Comparison of ENCODE assay signal across 17 mouse cellular contexts in the genomic region with DNA sequence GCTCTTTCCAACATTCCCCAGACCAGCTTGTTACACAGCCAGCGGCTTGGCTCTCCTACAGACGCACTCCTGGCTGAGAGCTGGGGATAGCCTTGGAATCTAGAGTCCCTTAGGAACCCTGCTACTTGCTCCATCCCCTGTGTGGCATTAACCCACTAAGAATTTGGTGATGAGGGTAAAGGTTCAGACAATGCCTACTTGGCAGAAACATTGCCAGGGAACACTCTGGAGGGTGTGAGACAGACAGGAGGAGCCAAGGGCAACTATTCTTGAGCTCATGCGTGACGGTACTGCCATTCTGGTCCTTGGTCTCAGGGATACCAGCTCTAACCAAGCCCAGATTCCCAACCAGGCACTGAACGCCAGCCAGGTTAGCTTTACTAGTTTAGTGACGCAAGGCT. TPM values are rescaled to one million over a fixed set of nuclear protein-coding genes. Genes with fewer than 3 reads are reported as not detected.
DNase-seq lines count a peak whose midpoint lies in the region; ATAC-seq lines count a peak whose summit lies in the region.
"Had no signal": no experiment of that assay in that cellular context is flagged by ENCODE, and none has a peak within 500 bp of the region (broad histone marks: within the 10 kb centered on the region; RNA-seq: fewer than 3 reads in every experiment).

No protein-coding gene starts in this region.

- ATAC-seq in kidney, embryonic 14.5 days (ENCODE audit: low FRiP score, low TSS enrichment) = no peak
- ATAC-seq: forebrain, embryonic 15.5 days; inflammation-experienced regulatory T-cells, adult 6 months had no signal

- no peaks in the 10 kb centered on the region for H3K9me3 ChIP-seq in kidney, embryonic 14.5 days (ENCODE audit: control insufficient read depth, low read length)
- no peaks in the 10 kb centered on the region for H3K9me3 ChIP-seq in embryonic facial prominence, embryonic 10.5 days
- H3K9me3 ChIP-seq: forebrain, embryonic 15.5 days; heart, embryonic 13.5 days; limb, embryonic 15.5 days; midbrain, embryonic 12.5 days had no signal

- H3K9ac ChIP-seq in kidney, embryonic 14.5 days (ENCODE audit: low read depth, low read length) = no peak overlapping the region
- H3K9ac ChIP-seq: forebrain, embryonic 15.5 days; heart, embryonic 13.5 days; limb, embryonic 15.5 days; midbrain, embryonic 12.5 days had no signal

- no peaks in the 10 kb centered on the region for H3K27me3 ChIP-seq in kidney, embryonic 14.5 days (ENCODE audit: control insufficient read depth, insufficient read depth, low read length)
- no peaks in the 10 kb centered on the region for H3K27me3 ChIP-seq in embryonic facial prominence, embryonic 10.5 days (replicated peaks; ENCODE audit: low read depth, poor library complexity, severe bottlenecking)
- H3K27me3 ChIP-seq: forebrain, embryonic 15.5 days; heart, embryonic 13.5 days; limb, embryonic 15.5 days; midbrain, embryonic 12.5 days had no signal

- peaks cover 43% of the 10 kb centered on the region for H3K36me3 ChIP-seq in kidney, embryonic 14.5 days (ENCODE audit: control insufficient read depth, insufficient read depth, low read length)
- H3K36me3 ChIP-seq in embryonic facial prominence, embryonic 10.5 days (replicated peaks) = peaks cover 54% of the 10 kb centered on the region

- 97% methylated on average over 6 of the region's 6 CpGs for WGBS in kidney, embryonic 14.5 days
- WGBS in embryonic facial prominence, embryonic 10.5 days = 95% methylated on average over 6 of the region's 6 CpGs

- no peak overlapping the region for H3K27ac ChIP-seq in kidney, embryonic 14.5 days (ENCODE audit: low read depth, low read length)
- H3K27ac ChIP-seq in embryonic facial prominence, embryonic 10.5 days (replicated peaks) = no peak overlapping the region
- H3K27ac ChIP-seq: forebrain, embryonic 15.5 days; heart, embryonic 13.5 days; limb, embryonic 15.5 days; midbrain, embryonic 12.5 days had no signal

- H3K4me3 ChIP-seq in kidney, embryonic 14.5 days (ENCODE audit: low read length) = no peak overlapping the region
- no peak overlapping the region for H3K4me3 ChIP-seq in embryonic facial prominence, embryonic 10.5 days
- H3K4me3 ChIP-seq: forebrain, embryonic 15.5 days; heart, embryonic 13.5 days; limb, embryonic 15.5 days; midbrain, embryonic 12.5 days had no signal

- DNase-seq in adrenal gland, postnatal 14 days = peak; percentile 59
- no peak for DNase-seq in adrenal gland, adult 18-20 months (ENCODE audit: low spot score in 2 of 2)
- peak; percentile 89 for DNase-seq in kidney, adult 11 months
- DNase-seq in adipocyte (ENCODE audit: low spot score) = peak; percentile 52
- DNase-seq in kidney, postnatal 10 days = peak; percentile 48
- DNase-seq in embryonic facial prominence, embryonic 10.5 days (ENCODE audit: low spot score) = no peak
- no peak for DNase-seq in layer of hippocampus, adult 11-12 months (ENCODE audit: low spot score)
- DNase-seq: cerebellum, adult 9-11 months; layer of hippocampus, adult 9-11 months; lung, postnatal 4 days; thymus, postnatal 25 days had no signal

- H3K4me1 ChIP-seq in kidney, embryonic 14.5 days (ENCODE audit: control insufficient read depth, insufficient read depth, low read length) = peaks cover 37% of the 10 kb centered on the region
- H3K4me1 ChIP-seq in embryonic facial prominence, embryonic 10.5 days = peaks cover 67% of the 10 kb centered on the region

- no peak overlapping the region for H3K4me2 ChIP-seq in kidney, embryonic 14.5 days (replicated peaks; ENCODE audit: low read depth, low read length)
- H3K4me2 ChIP-seq: forebrain, embryonic 15.5 days; heart, embryonic 13.5 days; limb, embryonic 15.5 days; midbrain, embryonic 12.5 days had no signal

RNA-seq across cellular contexts. Expression of a gene that starts 26.2 kb away (rescaled TPM):
- 75.8 and 80.5 TPM in 2 replicates for total RNA-seq in adrenal gland, postnatal 14 days (2021)
- 10 to 100 TPM; 56.9 to 66.5 TPM for total RNA-seq in adrenal gland, adult 18-20 months (2021)
- 32.2 and 36.4 TPM in 2 replicates for polyA plus RNA-seq in kidney, embryonic 14.5 days (2014; fragmentation: Nextera tagmentation; extraction: Ambion mirVana)
- polyA plus RNA-seq in embryonic facial prominence, embryonic 10.5 days (2016; fragmentation: Nextera tagmentation; extraction: Ambion mirVana) = 32.2 and 32.5 TPM in 2 replicates

RNA-seq across cellular contexts. Expression of a gene that starts 28.4 kb away (rescaled TPM):
- 4.3 and 4.4 TPM in 2 replicates for total RNA-seq in adrenal gland, postnatal 14 days (2021)
- 1 to 10 TPM; 4.1 to 4.5 TPM for total RNA-seq in adrenal gland, adult 18-20 months (2021)
- 6.4 and 6.8 TPM in 2 replicates for polyA plus RNA-seq in kidney, embryonic 14.5 days (2014; fragmentation: Nextera tagmentation; extraction: Ambion mirVana)
- polyA plus RNA-seq in embryonic facial prominence, embryonic 10.5 days (2016; fragmentation: Nextera tagmentation; extraction: Ambion mirVana) = 6.4 and 6.8 TPM in 2 replicates

RNA-seq across cellular contexts. Expression of a gene that starts 29.4 kb away (rescaled TPM):
- total RNA-seq in adrenal gland, postnatal 14 days (2021) = 63.6 and 119 TPM in 2 replicates
- 10 to 100 TPM; 48.8 to 55.3 TPM for total RNA-seq in adrenal gland, adult 18-20 months (2021)
- 10.7 and 14.8 TPM in 2 replicates for polyA plus RNA-seq in kidney, embryonic 14.5 days (2014; fragmentation: Nextera tagmentation; extraction: Ambion mirVana)
- polyA plus RNA-seq in embryonic facial prominence, embryonic 10.5 days (2016; fragmentation: Nextera tagmentation; extraction: Ambion mirVana) = 29.8 and 31.8 TPM in 2 replicates

RNA-seq across cellular contexts. Expression of a gene that starts 33.8 kb away (rescaled TPM):
- total RNA-seq in adrenal gland, postnatal 14 days (2021) = 7.1 and 9.6 TPM in 2 replicates
- 1 to 10 TPM; 1.7 to 2.1 TPM for total RNA-seq in adrenal gland, adult 18-20 months (2021)
- polyA plus RNA-seq in kidney, embryonic 14.5 days (2014; fragmentation: Nextera tagmentation; extraction: Ambion mirVana) = 1.6 and 1.7 TPM in 2 replicates
- not detected in 2 replicates for polyA plus RNA-seq in embryonic facial prominence, embryonic 10.5 days (2016; fragmentation: Nextera tagmentation; extraction: Ambion mirVana)

RNA-seq across cellular contexts. Expression of a gene that starts 40.1 kb away (rescaled TPM):
- 142 and 159 TPM in 2 replicates for total RNA-seq in adrenal gland, postnatal 14 days (2021)
- 100 to 1,000 TPM; 158 to 166 TPM for total RNA-seq in adrenal gland, adult 18-20 months (2021)
- 50.1 and 52.0 TPM in 2 replicates for polyA plus RNA-seq in kidney, embryonic 14.5 days (2014; fragmentation: Nextera tagmentation; extraction: Ambion mirVana)
- 35.0 and 39.3 TPM in 2 replicates for polyA plus RNA-seq in embryonic facial prominence, embryonic 10.5 days (2016; fragmentation: Nextera tagmentation; extraction: Ambion mirVana)

Comparison
In these comparisons a context has a peak if more than half of its experiments do, and no peak if none do; other contexts are left out.
1. DNase-seq: peak in adrenal gland, postnatal 14 days (single experiment), kidney, adult 11 months (single experiment), adipocyte (single experiment) and kidney, postnatal 10 days (single experiment); none in adrenal gland, adult 18-20 months (0 of 2), embryonic facial prominence, embryonic 10.5 days (single experiment) and layer of hippocampus, adult 11-12 months (single experiment).